Mouse (Mus musculus) mature B cell (primary cell): ENCODE data around the gene Camk1d.
"Not testable (repeated sequence)": the region's sequence is repeated elsewhere in the genome, so short reads cannot be mapped to it uniquely, and the experiment has no call there.

Experiments
- in situ Hi-C: fragments of 300-500 bp; cut with MboI; formaldehyde crosslinking; loops from 2 replicates; pipeline ENCODE4 v1.14.3; 2019

The Camk1d gene

GRCm38 (mm10) chr2:5249199-5249598, 465.1 kb downstream of the Camk1d start:
- in situ Hi-C loops, result not testable (repeated sequence)
